Mouse (Mus musculus) liver, postnatal 0 days (tissue): ENCODE data around the gene Cmtm8. TPM values are rescaled to one million over a fixed set of nuclear protein-coding genes. Genes with fewer than 3 reads are reported as not detected.
A peak's percentile ranks its signal among the peaks of the same experiment; 100 is the strongest.

Source experiments
- ATAC-seq: fragments of 200-750 bp; cut with Nextera tagmentation; 2 replicates; pipeline ENCODE4 v1.8.0; 2017; ENCODE audit warnings: mild to moderate bottlenecking, moderate library complexity
- DNase-seq: peaks from one replicate; pipeline ENCODE4 v3.0.0-alpha.2; 2016
- H3K27ac ChIP-seq: fragments of 300-500 bp; sonication (generic); 2 replicates; pipeline ENCODE4 v1.5.1; 2014; ENCODE audit warnings: antibody characterized with exemption, moderate library complexity, mild to moderate bottlenecking, low read depth
- H3K27me3 ChIP-seq: fragments of 300-500 bp; sonication (generic); 2 replicates; pipeline ENCODE4 v1.6.1; 2014; ENCODE audit warnings: low read length, control low read depth, mixed read lengths; ENCODE audit not compliant: insufficient read depth
- H3K36me3 ChIP-seq: fragments of 300-500 bp; sonication (generic); replicated peaks from 2 replicates; pipeline ENCODE4 v1.6.1; 2014; ENCODE audit warnings: mild to moderate bottlenecking, control low read depth, low read length, moderate library complexity, mixed read lengths; ENCODE audit not compliant: insufficient read depth
- H3K4me1 ChIP-seq: fragments of 300-500 bp; sonication (generic); 2 replicates; pipeline ENCODE4 v1.6.1; 2014; ENCODE audit warnings: antibody characterized with exemption, mild to moderate bottlenecking, control low read depth; ENCODE audit not compliant: insufficient read depth
- H3K4me2 ChIP-seq: fragments of 300-500 bp; sonication (generic); 2 replicates; pipeline ENCODE4 v1.6.1; 2014; ENCODE audit warnings: low read depth, mild to moderate bottlenecking, low read length, moderate library complexity, mixed read lengths
- H3K4me3 ChIP-seq: fragments of 300-500 bp; sonication (generic); 2 replicates; pipeline ENCODE4 v1.5.1; 2014; ENCODE audit warnings: low read depth, low read length
- H3K9ac ChIP-seq: fragments of 300-500 bp; sonication (generic); replicated peaks from 2 replicates; pipeline ENCODE4 v1.6.1; 2014; ENCODE audit warnings: mild to moderate bottlenecking, moderate library complexity
- H3K9me3 ChIP-seq: fragments of 300-500 bp; sonication (generic); 2 replicates; pipeline ENCODE4 v1.6.1; 2016; ENCODE audit warnings: mild to moderate bottlenecking, control low read depth, low read length, mixed read lengths
- CTCF ChIP-seq: sonication (generic); IDR thresholded peaks from 2 replicates; pipeline ENCODE4 v1.5.1; 2016; ENCODE audit warnings: antibody characterized with exemption, low read depth
- EP300 ChIP-seq: IDR thresholded peaks from 2 replicates; pipeline ENCODE4 v1.6.1; 2016; ENCODE audit warnings: antibody characterized with exemption, low read depth, mild to moderate bottlenecking
- WGBS: fragments of 180-500 bp; shearing (Covaris S2); extraction: QIAGEN DNeasy Blood & Tissue Kit; methylation state at CpG from one replicate; pipeline ENCODE4 v1.1.7; 2014; ENCODE audit not compliant: insufficient replicate concordance; 5-methylcytosine and 5-hydroxymethylcytosine counted together
- polyA plus RNA-seq: library from polyadenylated mRNA; unstranded; fragments of >200 nt; fragmentation: Nextera tagmentation; extraction: Ambion mirVana; gene quantifications from 2 replicates; pipeline ENCODE4 v1.2.1, GENCODE M21; 2015

Gene Cmtm8
- polyA plus RNA-seq, 1 experiment from 2014 or later = 109 TPM

GRCm38 (mm10) chr9:114843634-114844016 is 331 bp downstream of the Cmtm8 start:
- Histone ChIP-seq H3K4me2 (peak overlapping the region; percentile 76), H3K4me3 (peak overlapping the region; percentile 67), H3K4me1 (peaks cover 4% of the 10 kb centered on the region), H3K9ac (peak overlapping the region; percentile 77), H3K9me3 (no peaks in the 10 kb centered on the region), H3K27me3 (no peaks in the 10 kb centered on the region), H3K36me3 (no peaks in the 10 kb centered on the region), H3K27ac (peak overlapping the region; percentile 93)
- WGBS = 3% methylated on average over 37 of the region's 40 CpGs
- TF ChIP-seq CTCF (no peak), EP300 (no peak)
- ATAC-seq (peak; percentile 52), DNase-seq (peak; percentile 67)

DNA sequence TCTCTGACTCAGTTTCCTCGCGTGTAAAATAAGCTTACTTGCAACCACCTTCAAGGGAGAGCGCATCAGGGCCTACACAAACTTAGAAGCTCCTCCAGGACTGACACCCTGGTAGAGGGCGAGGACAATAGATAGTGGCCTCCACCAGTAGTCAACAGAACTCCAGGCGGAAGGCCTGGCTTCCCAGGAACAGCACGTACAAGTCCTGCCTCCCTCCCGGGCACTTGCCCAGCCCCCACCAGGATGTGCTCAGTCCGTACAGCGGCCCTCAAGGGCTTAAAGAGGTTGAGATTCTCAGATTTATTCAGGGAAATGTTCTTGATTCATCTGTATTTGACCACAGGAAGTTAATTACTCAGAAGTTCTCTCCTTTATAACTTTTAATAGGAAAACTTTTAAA is 1.1 kb downstream of the Cmtm8 start:
- WGBS = 52% methylated on average over 9 of the region's 9 CpGs
- peak overlapping the region; percentile 76 for H3K4me2 ChIP-seq
- H3K9me3 ChIP-seq = no peaks in the 10 kb centered on the region
- TF ChIP-seq CTCF (no peak), EP300 (no peak)
- peaks cover 4% of the 10 kb centered on the region for H3K4me1 ChIP-seq
- no peaks in the 10 kb centered on the region for H3K36me3 ChIP-seq
- peak overlapping the region; percentile 77 for H3K9ac ChIP-seq
- no peaks in the 10 kb centered on the region for H3K27me3 ChIP-seq
- peak; percentile 38 for ATAC-seq
- peak overlapping the region; percentile 93 for H3K27ac ChIP-seq
- DNase-seq = peak; percentile 64
- H3K4me3 ChIP-seq = peak overlapping the region; percentile 67

- DNase-seq = peak; percentile 56
- ATAC-seq = peak; percentile 71
- TF ChIP-seq EP300 = 0 out of 2 replicates have a peak, but pooled peaks have one; percentile 18
- TF ChIP-seq CTCF = no peak
- Histone ChIP-seq H3K9ac (peak overlapping the region; percentile 77), H3K27me3 (no peaks in the 10 kb centered on the region), H3K27ac (peak overlapping the region; percentile 93), H3K4me2 (peak overlapping the region; percentile 76), H3K9me3 (no peaks in the 10 kb centered on the region), H3K36me3 (no peaks in the 10 kb centered on the region), H3K4me1 (peaks cover 4% of the 10 kb centered on the region), H3K4me3 (peak overlapping the region; percentile 67)
- 61% methylated on average over 7 of the region's 7 CpGs for WGBS
Measured at GRCm38 (mm10) chr9:114842269-114842668, 1.7 kb downstream of the Cmtm8 start.

DNA sequence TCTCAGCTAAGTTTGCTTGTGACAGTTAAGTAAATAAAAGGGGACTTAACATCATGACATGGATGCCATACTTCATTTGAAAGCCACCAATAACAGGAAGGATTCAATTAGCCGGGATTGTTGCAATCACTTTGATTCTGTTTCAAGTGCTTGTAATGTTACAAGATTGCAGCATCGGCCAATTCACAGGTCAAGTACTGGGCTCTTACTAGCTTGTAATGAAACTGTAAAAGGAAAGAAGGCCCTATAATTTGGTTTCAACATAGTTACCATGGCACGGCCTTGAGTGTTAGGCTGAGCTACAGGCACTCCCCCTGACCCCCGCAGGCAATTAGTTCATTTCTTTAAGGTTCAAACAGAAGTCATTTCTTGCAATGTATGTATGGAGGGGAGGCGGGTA is 5.1 kb downstream of the Cmtm8 start:
- Histone ChIP-seq H3K36me3 (no peaks in the 10 kb centered on the region), H3K27me3 (no peaks in the 10 kb centered on the region), H3K4me2 (no peak overlapping the region), H3K4me3 (no peak overlapping the region), H3K27ac (no peak overlapping the region), H3K9me3 (no peaks in the 10 kb centered on the region), H3K9ac (no peak overlapping the region), H3K4me1 (peaks cover 1% of the 10 kb centered on the region)
- TF ChIP-seq CTCF (no peak), EP300 (no peak)
- 78% methylated on average over 5 of the region's 5 CpGs for WGBS
- DNase-seq = no peak
- ATAC-seq = no peak

DNA sequence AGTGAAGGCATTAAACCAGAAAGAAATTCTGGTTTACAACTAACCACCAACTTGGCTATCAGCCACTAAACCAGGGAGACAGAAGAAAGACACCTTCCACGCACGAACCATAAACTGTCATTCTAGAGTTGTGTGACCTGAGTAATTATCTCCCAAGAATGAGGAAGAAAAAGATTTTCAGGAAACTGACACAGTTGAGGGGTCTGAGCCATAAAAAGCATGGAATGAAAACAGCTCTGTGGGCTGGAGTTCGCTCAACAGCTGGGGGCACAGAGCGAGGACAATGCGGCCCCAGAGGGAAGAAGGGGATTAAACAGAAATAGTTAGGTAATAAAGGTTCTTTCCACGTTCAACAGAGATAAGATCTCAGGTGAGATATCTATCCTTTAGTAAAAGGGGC is 12.4 kb downstream of the Cmtm8 start:
- Histone ChIP-seq H3K9ac (no peak overlapping the region), H3K27me3 (no peaks in the 10 kb centered on the region), H3K4me1 (peaks cover 31% of the 10 kb centered on the region), H3K4me2 (no peak overlapping the region), H3K4me3 (no peak overlapping the region), H3K36me3 (no peaks in the 10 kb centered on the region), H3K27ac (no peak overlapping the region), H3K9me3 (no peaks in the 10 kb centered on the region)
- DNase-seq (no peak), ATAC-seq (no peak)
- TF ChIP-seq CTCF (no peak), EP300 (no peak)
- 36% methylated on average over 6 of the region's 6 CpGs for WGBS

- Histone ChIP-seq H3K36me3 (no peaks in the 10 kb centered on the region), H3K9me3 (no peaks in the 10 kb centered on the region), H3K9ac (no peak overlapping the region), H3K27me3 (no peaks in the 10 kb centered on the region), H3K4me3 (no peak overlapping the region), H3K4me2 (no peak overlapping the region), H3K27ac (peak overlapping the region; percentile 90), H3K4me1 (peaks cover 31% of the 10 kb centered on the region)
- DNase-seq (no peak), ATAC-seq (no peak)
- WGBS = 44% methylated on average over 7 of the region's 7 CpGs
- TF ChIP-seq EP300 (no peak), CTCF (no peak)
Measured at GRCm38 (mm10) chr9:114830351-114830750, 13.6 kb downstream of the Cmtm8 start.

DNA sequence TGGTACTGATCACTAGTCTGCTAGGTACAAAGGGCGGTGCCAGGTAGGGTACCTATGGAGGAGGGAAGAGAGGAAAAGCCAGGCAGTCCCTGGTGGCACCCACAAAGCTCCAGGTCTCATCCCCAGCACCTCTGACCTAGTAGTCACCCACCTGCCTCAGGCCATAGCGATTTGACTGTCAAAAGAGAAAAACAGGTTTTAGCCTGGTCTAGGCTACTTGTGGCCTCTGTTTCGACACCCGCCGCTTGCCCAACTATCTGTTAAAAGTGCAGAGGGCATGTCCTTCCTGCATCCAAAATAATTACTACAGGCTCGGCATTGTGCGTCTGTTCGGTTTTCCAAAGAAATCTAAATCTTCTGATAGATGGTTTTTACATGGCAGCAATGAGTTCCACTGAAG is 14.3 kb downstream of the Cmtm8 start:
- Histone ChIP-seq H3K4me3 (no peak overlapping the region), H3K9ac (no peak overlapping the region), H3K4me2 (no peak overlapping the region), H3K27me3 (no peaks in the 10 kb centered on the region), H3K27ac (peak overlapping the region; percentile 90), H3K36me3 (no peaks in the 10 kb centered on the region), H3K4me1 (peaks cover 31% of the 10 kb centered on the region), H3K9me3 (no peaks in the 10 kb centered on the region)
- ATAC-seq = peak; percentile 86
- peak; percentile 75 for DNase-seq
- peak; percentile 48; the same call in 1 of the 2 replicates for TF ChIP-seq EP300
- TF ChIP-seq CTCF = no peak
- WGBS = 51% methylated on average over 8 of the region's 8 CpGs
